Comparison of ENCODE assay signal across 22 mouse cellular contexts in the genomic region with DNA sequence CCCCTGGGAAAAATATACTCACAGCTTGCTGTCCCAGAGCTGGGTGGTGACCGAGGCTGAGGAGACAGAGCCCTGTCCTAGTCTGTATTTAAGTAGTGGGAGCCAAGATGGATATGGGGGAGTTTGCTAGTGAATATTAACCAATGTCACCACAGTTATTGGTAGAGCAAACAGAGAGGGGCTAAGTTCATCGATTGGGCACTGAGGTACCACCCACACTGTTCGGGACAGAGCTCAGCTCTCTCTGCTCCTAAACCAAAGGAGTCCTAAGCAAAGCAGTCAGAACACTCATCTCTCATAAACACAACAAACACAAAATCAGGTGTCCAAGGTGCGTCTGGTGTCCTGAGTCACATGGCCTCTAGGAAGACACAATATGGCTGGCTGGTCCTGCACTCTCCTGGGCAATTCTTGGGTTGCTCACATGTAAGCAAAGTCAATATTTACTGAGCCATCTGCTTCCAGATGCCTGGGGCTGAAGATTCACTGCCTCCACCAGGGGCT. TPM values are rescaled to one million over a fixed set of nuclear protein-coding genes. Genes with fewer than 3 reads are reported as not detected.
A peak's percentile ranks its signal among the peaks of the same experiment; 100 is the strongest.
DNase-seq lines count a peak whose midpoint lies in the region; ATAC-seq lines count a peak whose summit lies in the region.
"Not testable (repeated sequence)": the region's sequence is repeated elsewhere in the genome, so short reads cannot be mapped to it uniquely, and the experiment has no call there.
"Had no signal": no experiment of that assay in that cellular context is flagged by ENCODE, and none has a peak within 500 bp of the region (broad histone marks: within the 10 kb centered on the region; RNA-seq: fewer than 3 reads in every experiment).

A gene (minus strand): TSS at position 51 of the 504 bp plus-strand sequence.

- not testable (repeated sequence) for H3K4me2 ChIP-seq in intestine, embryonic 16.5 days (ENCODE audit: low read depth, low read length); stomach, embryonic 15.5 days
- H3K4me2 ChIP-seq in liver, embryonic 12.5 days, result 0 out of 2 replicates have a peak within 1 kb of the TSS, but pooled peaks have one; percentile 18
- H3K4me2 ChIP-seq in liver, embryonic 15.5 days, result peak within 1 kb of the TSS; percentile 23; the same call in 1 of the 2 replicates

- not testable (repeated sequence) for H3K36me3 ChIP-seq in erythroblast, embryonic 14.5 days (ENCODE audit: control insufficient read depth); intestine, embryonic 16.5 days (ENCODE audit: control insufficient read depth, insufficient read depth, low read length); liver, embryonic 12.5 days; liver, embryonic 15.5 days (replicated peaks); stomach, embryonic 15.5 days

- not testable (repeated sequence) for H3K9ac ChIP-seq in intestine, embryonic 16.5 days (ENCODE audit: low read depth, low read length); liver, embryonic 12.5 days; liver, embryonic 15.5 days; stomach, embryonic 15.5 days

- ATAC-seq in intestine, embryonic 16.5 days; liver, embryonic 12.5 days; stomach, embryonic 15.5 days (ENCODE audit: insufficient read depth, low FRiP score, low read depth): not testable (repeated sequence)
- ATAC-seq in liver, embryonic 15.5 days (ENCODE audit: insufficient read depth), result 0 out of 2 replicates have a peak, but pooled peaks have one; percentile 31

- H3K27ac ChIP-seq in intestine, embryonic 16.5 days (ENCODE audit: low read length); liver, embryonic 12.5 days; liver, embryonic 15.5 days (replicated peaks); stomach, embryonic 15.5 days: not testable (repeated sequence)

- 58% methylated on average over 4 of the region's 4 CpGs for WGBS in intestine, embryonic 16.5 days
- 56% methylated on average over 4 of the region's 4 CpGs for WGBS in liver, embryonic 12.5 days (ENCODE audit: insufficient replicate concordance)
- WGBS in liver, embryonic 15.5 days (ENCODE audit: insufficient replicate concordance), result 45% methylated on average over 4 of the region's 4 CpGs
- WGBS in stomach, embryonic 15.5 days, result 61% methylated on average over 4 of the region's 4 CpGs

- not testable (repeated sequence) for H3K4me1 ChIP-seq in erythroblast, embryonic 14.5 days (ENCODE audit: control insufficient read depth); intestine, embryonic 16.5 days (ENCODE audit: control insufficient read depth, insufficient read depth, low read length); liver, embryonic 12.5 days; liver, embryonic 15.5 days (replicated peaks); stomach, embryonic 15.5 days

- not testable (repeated sequence) for H3K27me3 ChIP-seq in erythroblast, embryonic 14.5 days (ENCODE audit: control insufficient read depth); intestine, embryonic 16.5 days (replicated peaks; ENCODE audit: control insufficient read depth, insufficient read depth, low read length); liver, embryonic 12.5 days (replicated peaks); liver, embryonic 15.5 days; stomach, embryonic 15.5 days (replicated peaks)

- H3K4me3 ChIP-seq in erythroblast, embryonic 14.5 days (replicated peaks), result peak within 1 kb of the TSS; percentile 35
- H3K4me3 ChIP-seq in intestine, embryonic 16.5 days (ENCODE audit: low read length); liver, embryonic 12.5 days; stomach, embryonic 15.5 days (replicated peaks): not testable (repeated sequence)
- H3K4me3 ChIP-seq in liver, embryonic 15.5 days (replicated peaks), result peak within 1 kb of the TSS; percentile 34

- DNase-seq in adrenal gland, postnatal 10 days, result not testable (repeated sequence)

- not testable (repeated sequence) for H3K9me3 ChIP-seq in erythroblast, embryonic 14.5 days (ENCODE audit: control insufficient read depth, low read length); intestine, embryonic 16.5 days (ENCODE audit: control insufficient read depth, low read length); liver, embryonic 12.5 days (replicated peaks); liver, embryonic 15.5 days (replicated peaks); stomach, embryonic 15.5 days

RNA-seq across cellular contexts. Expression of the gene that starts here (rescaled TPM):
- total RNA-seq in adrenal gland, postnatal 10 days (2021), result 100 to 1,000 TPM; 280 to 719 TPM
- polyA plus RNA-seq in erythroblast, embryonic 14.5 days (2012), result not detected in 2 replicates
- 26.7 and 33.2 TPM in 2 replicates for polyA plus RNA-seq in intestine, embryonic 16.5 days (2015; fragmentation: Nextera tagmentation; extraction: Ambion mirVana)
- polyA plus RNA-seq in liver, embryonic 12.5 days (2016; fragmentation: Nextera tagmentation; extraction: Ambion mirVana), result 33.5 and 36.9 TPM in 2 replicates
- polyA plus RNA-seq in liver, embryonic 15.5 days (2015; fragmentation: Nextera tagmentation; extraction: Ambion mirVana), result 365 and 458 TPM in 2 replicates
- 24.9 and 26.7 TPM in 2 replicates for polyA plus RNA-seq in stomach, embryonic 15.5 days (2015; fragmentation: Nextera tagmentation; extraction: Ambion mirVana)
- total RNA-seq: ES-E14; granulocyte monocyte progenitor cell, adult 5-6 weeks; heart, adult 2 months; heart, postnatal 14 days; heart, postnatal 4 days; hindbrain, postnatal 0 days had no signal
- polyA plus RNA-seq: activated CD4-positive, CD25-positive, alpha-beta regulatory T cell, adult 4 months; brain, embryonic 14.5 days; cortical plate, adult 2 months; embryonic facial prominence, embryonic 10.5 days; embryonic facial prominence, embryonic 13.5 days; forebrain, embryonic 10.5 days; forebrain, embryonic 13.5 days; forebrain, embryonic 16.5 days; hindbrain, embryonic 11.5 days; hindbrain, embryonic 14.5 days; hindbrain, postnatal 0 days had no signal

Comparison
In these comparisons a context has a peak if more than half of its experiments do, and no peak if none do; other contexts are left out.
1. RNA of the gene that starts here (polyA plus RNA-seq): 365 to 458 TPM in liver, embryonic 15.5 days, 33.5 to 36.9 TPM in liver, embryonic 12.5 days, 26.7 to 33.2 TPM in intestine, embryonic 16.5 days and 24.9 to 26.7 TPM in stomach, embryonic 15.5 days; not detected in erythroblast, embryonic 14.5 days; every median in the first group is over 10 times any median in the second.